Mouse (Mus musculus) spleen, adult 12 weeks (tissue): Measurements from ENCODE around the gene Speer4f1.
"Not testable (repeated sequence)": the region's sequence is repeated elsewhere in the genome, so short reads cannot be mapped to it uniquely, and the experiment has no call there.

ENCODE experiments used
- DNase-seq: peaks from one replicate; pipeline ENCODE4 v3.0.0; 2022; ENCODE audit warnings: low spot score

Gene Speer4f1

GRCm38 (mm10) chr5:17475798-17476197 lies at the start of gene Speer4f1:
Gene Speer4f1, plus strand, starts transcription at chr5:17476098.
- not testable (repeated sequence) for DNase-seq

- DNase-seq = no peak
Measured at GRCm38 (mm10) chr5:17426930-17427329, 49.0 kb upstream of the Speer4f1 start.

- DNase-seq = no peak
Measured at GRCm38 (mm10) chr5:17434721-17435120, 41.2 kb upstream of the Speer4f1 start.

- DNase-seq = no peak
Measured at GRCm38 (mm10) chr5:17436209-17436608, 39.7 kb upstream of the Speer4f1 start.

- DNase-seq = no peak
Measured at GRCm38 (mm10) chr5:17439487-17440102, 36.3 kb upstream of the Speer4f1 start.

- DNase-seq = no peak
Measured at GRCm38 (mm10) chr5:17454059-17454458, 21.8 kb upstream of the Speer4f1 start.

GRCm38 (mm10) chr5:17454952-17455586 lies 20.8 kb upstream of the Speer4f1 start:
- no peak for DNase-seq

GRCm38 (mm10) chr5:17456671-17457070 lies 19.2 kb upstream of the Speer4f1 start:
- DNase-seq = no peak

GRCm38 (mm10) chr5:17468120-17468519 lies 7.8 kb upstream of the Speer4f1 start:
- DNase-seq = not testable (repeated sequence)

- DNase-seq = no peak
Measured at GRCm38 (mm10) chr5:17476476-17476875, 578 bp downstream of the Speer4f1 start.

- DNase-seq = no peak
Measured at GRCm38 (mm10) chr5:17489894-17490293, 14.0 kb downstream of the Speer4f1 start.

- DNase-seq = no peak
Measured at GRCm38 (mm10) chr5:17495616-17496015, 19.7 kb downstream of the Speer4f1 start.

GRCm38 (mm10) chr5:17496650-17497049 lies 20.8 kb downstream of the Speer4f1 start:
- no peak for DNase-seq

- no peak for DNase-seq
Measured at GRCm38 (mm10) chr5:17499873-17500329, 24.0 kb downstream of the Speer4f1 start.

GRCm38 (mm10) chr5:17500866-17501265 lies 25.0 kb downstream of the Speer4f1 start:
- DNase-seq = no peak

- DNase-seq = no peak
Measured at GRCm38 (mm10) chr5:17505540-17505939, 29.6 kb downstream of the Speer4f1 start.

GRCm38 (mm10) chr5:17508038-17508437 lies 32.1 kb downstream of the Speer4f1 start:
- DNase-seq = no peak
